Mouse (Mus musculus) heart, embryonic 14.5 days (tissue): ENCODE results near the gene Glis3. TPM values are rescaled to one million over a fixed set of nuclear protein-coding genes. Genes with fewer than 3 reads are reported as not detected.
A peak's percentile ranks its signal among the peaks of the same experiment; 100 is the strongest.

ENCODE experiments used
- ATAC-seq: fragments of 200-750 bp; cut with Nextera tagmentation; 2 replicates; pipeline ENCODE4 v1.8.0; 2017; ENCODE audit warnings: low read depth, moderate TSS enrichment; ENCODE audit not compliant: insufficient number of reproducible peaks, insufficient read depth, low FRiP score
- H3K27ac ChIP-seq, 2 experiments: fragments of 200-500 bp in 1 of 2; fragments of 300-500 bp in 1 of 2; sonication (generic) in 1 of 2; replicated peaks in 1 of 2; 2 replicates each; pipeline ENCODE4 v1.5.1; 2012 to 2014; ENCODE audit warnings: low read depth in 2 of 2, low read length in 2 of 2, control low read depth in 1 of 2, mild to moderate bottlenecking in 1 of 2, mixed read lengths in 1 of 2; ENCODE audit not compliant: control insufficient read depth in 1 of 2, insufficient read depth in 1 of 2
- H3K27me3 ChIP-seq: fragments of 300-500 bp; sonication (generic); 2 replicates; pipeline ENCODE4 v1.6.1; 2014; ENCODE audit warnings: mild to moderate bottlenecking, low read length, control low read depth; ENCODE audit not compliant: control insufficient read depth, insufficient read depth
- H3K36me3 ChIP-seq: fragments of 300-500 bp; sonication (generic); 2 replicates; pipeline ENCODE4 v1.6.1; 2014; ENCODE audit warnings: mild to moderate bottlenecking, control low read depth, low read length, mixed read lengths; ENCODE audit not compliant: control insufficient read depth, insufficient read depth
- H3K4me1 ChIP-seq, 2 experiments: fragments of 200-500 bp in 1 of 2; fragments of 300-500 bp in 1 of 2; sonication (generic) in 1 of 2; 2 replicates each; pipeline ENCODE4 v1.6.1; 2012 to 2014; ENCODE audit warnings: low read length in 2 of 2, control low read depth in 1 of 2, mixed read lengths in 1 of 2; ENCODE audit not compliant: control insufficient read depth in 2 of 2, insufficient read depth in 2 of 2
- H3K4me2 ChIP-seq: fragments of 300-500 bp; sonication (generic); 2 replicates; pipeline ENCODE4 v1.6.1; 2014; ENCODE audit warnings: mild to moderate bottlenecking, low read length
- H3K4me3 ChIP-seq, 2 experiments: fragments of 200-500 bp in 1 of 2; fragments of 300-500 bp in 1 of 2; sonication (generic) in 1 of 2; 2 replicates each; pipeline ENCODE4 v1.5.1; 2012 to 2014; ENCODE audit warnings: low read length in 2 of 2, mild to moderate bottlenecking in 2 of 2, control low read depth in 1 of 2, low read depth in 1 of 2, moderate library complexity in 1 of 2; ENCODE audit not compliant: control insufficient read depth in 1 of 2, insufficient read depth in 1 of 2
- H3K9ac ChIP-seq: fragments of 300-500 bp; sonication (generic); 2 replicates; pipeline ENCODE4 v1.6.1; 2014; ENCODE audit warnings: mild to moderate bottlenecking, low read length
- H3K9me3 ChIP-seq: fragments of 300-500 bp; sonication (generic); 2 replicates; pipeline ENCODE4 v1.6.1; 2016; ENCODE audit warnings: low read length, control low read depth; ENCODE audit not compliant: control insufficient read depth
- WGBS: fragments of 180-500 bp; shearing (Covaris S2); extraction: QIAGEN DNeasy Blood & Tissue Kit; methylation state at CpG from one replicate; pipeline ENCODE4 v1.1.7; 2014; 5-methylcytosine and 5-hydroxymethylcytosine counted together
- polyA plus RNA-seq: library from polyadenylated mRNA; unstranded; fragments of >200 nt; fragmentation: Nextera tagmentation; extraction: Ambion mirVana; gene quantifications from 2 replicates; pipeline ENCODE4 v1.2.1, GENCODE M21; 2014

The Glis3 gene
- polyA plus RNA-seq, 1 experiment from 2014 or later, result 1.6 TPM

- WGBS, result 66% methylated on average over 13 of the region's 13 CpGs
- Histone ChIP-seq H3K36me3 (no peaks in the 10 kb centered on the region), H3K4me1 (peaks cover 0 to 6% of the 10 kb centered on the region in 2 experiments; a peak in 2 of 4 replicates), H3K27ac (peak overlapping the region; percentile 3 to 61; a peak in 3 of 4 replicates), H3K9me3 (no peaks in the 10 kb centered on the region), H3K9ac (no peak overlapping the region), H3K4me2 (no peak overlapping the region), H3K27me3 (no peaks in the 10 kb centered on the region), H3K4me3 (no peak overlapping the region)
- no peak for ATAC-seq
Measured at GRCm38 (mm10) chr19:28592981-28593380, 86.9 kb downstream of the Glis3 start.

DNA sequence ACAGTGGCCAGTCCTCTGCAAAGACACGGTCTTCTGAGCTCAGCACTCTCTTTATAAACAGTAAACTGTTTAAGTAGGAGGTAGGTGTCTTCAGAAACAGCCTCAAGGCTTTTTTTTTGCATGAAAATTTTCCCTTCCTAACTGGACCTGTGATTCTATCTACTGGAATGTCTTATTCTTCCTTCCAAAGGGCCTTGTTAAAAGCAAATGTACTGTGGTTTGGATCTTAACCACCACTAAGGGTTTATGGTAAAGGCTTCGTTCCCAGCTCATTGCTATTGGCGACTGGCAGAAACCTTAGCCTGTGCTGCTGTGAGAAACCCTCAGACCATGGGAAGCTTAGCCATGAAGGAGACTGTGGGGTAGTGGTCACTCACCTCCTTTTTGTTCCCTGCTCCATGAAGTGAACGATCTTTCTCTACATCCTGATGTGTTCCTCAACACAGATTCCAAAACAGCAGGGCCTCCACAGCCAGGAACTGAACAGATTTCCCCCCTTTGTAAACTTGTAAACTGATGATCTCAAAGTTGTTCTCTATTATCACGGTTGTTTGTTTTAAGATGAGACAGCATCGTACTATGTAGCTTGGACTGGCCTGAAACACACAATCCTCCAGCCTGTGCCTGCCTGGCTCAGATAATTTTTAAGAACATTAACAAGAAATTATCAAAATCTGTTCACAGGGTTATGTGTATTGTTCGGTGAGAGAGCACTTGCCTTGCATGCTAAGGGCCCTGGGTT is 88.0 kb downstream of the Glis3 start:
- no peak overlapping the region for H3K9ac ChIP-seq
- ATAC-seq, result no peak
- no peaks in the 10 kb centered on the region for H3K36me3 ChIP-seq
- H3K4me3 ChIP-seq, result no peak overlapping the region
- peaks cover 0 to 6% of the 10 kb centered on the region in 2 experiments; a peak in 2 of 4 replicates for H3K4me1 ChIP-seq
- no peak overlapping the region for H3K4me2 ChIP-seq
- H3K9me3 ChIP-seq, result no peaks in the 10 kb centered on the region
- 75% methylated on average over 7 of the region's 7 CpGs for WGBS
- no peaks in the 10 kb centered on the region for H3K27me3 ChIP-seq
- H3K27ac ChIP-seq, result no peak overlapping the region

- no peaks in the 10 kb centered on the region; a peak in 1 of 4 replicates for H3K4me1 ChIP-seq
- no peak overlapping the region for H3K9ac ChIP-seq
- 74% methylated on average over 8 of the region's 8 CpGs for WGBS
- H3K36me3 ChIP-seq, result no peaks in the 10 kb centered on the region
- no peak for ATAC-seq
- H3K27me3 ChIP-seq, result no peaks in the 10 kb centered on the region
- H3K4me3 ChIP-seq, result no peak overlapping the region
- no peak overlapping the region for H3K27ac ChIP-seq
- no peaks in the 10 kb centered on the region for H3K9me3 ChIP-seq
- no peak overlapping the region for H3K4me2 ChIP-seq
Measured at GRCm38 (mm10) chr19:28580499-28580898, 99.4 kb downstream of the Glis3 start.

- no peaks in the 10 kb centered on the region for H3K36me3 ChIP-seq
- H3K9me3 ChIP-seq, result no peaks in the 10 kb centered on the region
- WGBS, result 64% methylated on average over 14 of the region's 14 CpGs
- no peaks in the 10 kb centered on the region; a peak in 1 of 4 replicates for H3K4me1 ChIP-seq
- H3K27me3 ChIP-seq, result no peaks in the 10 kb centered on the region
- no peak overlapping the region for H3K4me3 ChIP-seq
- H3K4me2 ChIP-seq, result no peak overlapping the region
- no peak overlapping the region for H3K9ac ChIP-seq
- no peak for ATAC-seq
- no peak overlapping the region for H3K27ac ChIP-seq
Measured at GRCm38 (mm10) chr19:28579724-28580375, 100.0 kb downstream of the Glis3 start.

GRCm38 (mm10) chr19:28577023-28577422 is 102.9 kb downstream of the Glis3 start:
- H3K4me2 ChIP-seq, result no peak overlapping the region
- no peak overlapping the region for H3K4me3 ChIP-seq
- no peaks in the 10 kb centered on the region; a peak in 1 of 4 replicates for H3K4me1 ChIP-seq
- no peaks in the 10 kb centered on the region for H3K9me3 ChIP-seq
- ATAC-seq, result no peak
- WGBS, result 74% methylated on average over 12 of the region's 12 CpGs
- H3K36me3 ChIP-seq, result no peaks in the 10 kb centered on the region
- H3K9ac ChIP-seq, result no peak overlapping the region
- H3K27ac ChIP-seq, result no peak overlapping the region
- H3K27me3 ChIP-seq, result no peaks in the 10 kb centered on the region

GRCm38 (mm10) chr19:28576619-28577018 is 103.3 kb downstream of the Glis3 start:
- ATAC-seq, result no peak
- Histone ChIP-seq H3K9ac (no peak overlapping the region), H3K4me2 (no peak overlapping the region), H3K4me1 (no peaks in the 10 kb centered on the region; a peak in 1 of 4 replicates), H3K36me3 (no peaks in the 10 kb centered on the region), H3K4me3 (no peak overlapping the region), H3K9me3 (no peaks in the 10 kb centered on the region), H3K27me3 (no peaks in the 10 kb centered on the region), H3K27ac (no peak overlapping the region)
- 79% methylated on average over 6 of the region's 6 CpGs for WGBS

- H3K4me1 ChIP-seq, result no peaks in the 10 kb centered on the region
Measured at GRCm38 (mm10) chr19:28573641-28574040, 106.2 kb downstream of the Glis3 start.

More at GRCm38 (mm10) chr19:28573641-28574040, 106.2 kb downstream of the Glis3 start:
- Histone ChIP-seq H3K27ac (no peak overlapping the region), H3K9ac (no peak overlapping the region), H3K4me2 (no peak overlapping the region), H3K36me3 (no peaks in the 10 kb centered on the region), H3K27me3 (no peaks in the 10 kb centered on the region), H3K9me3 (no peaks in the 10 kb centered on the region), H3K4me3 (no peak overlapping the region)
- ATAC-seq, result no peak
- 86% methylated on average over 3 of the region's 3 CpGs for WGBS
